Mouse (Mus musculus): ENCODE results near the gene Foxn3. TPM values are rescaled to one million over a fixed set of nuclear protein-coding genes. Genes with fewer than 3 reads are reported as not detected.

Foxn3 gene
- total RNA-seq, 4 experiments from 2014 or later = 57.4 to 62.5 (median 60.3) TPM

GRCm38 (mm10) chr12:99332144-99332807, 231.1 kb downstream of the Foxn3 start:
- no peak for DNase-seq (ENCODE audit: low spot score in 2 of 2)

GRCm38 (mm10) chr12:99331341-99331947, 231.9 kb downstream of the Foxn3 start:
- no peak for DNase-seq (ENCODE audit: low spot score in 2 of 2)

- no peak for DNase-seq (ENCODE audit: low spot score in 2 of 2)
These were observed 232.5 kb downstream of the Foxn3 start for GRCm38 (mm10) chr12:99330822-99331285.

- DNase-seq (ENCODE audit: low spot score in 2 of 2) = no peak
These were observed 233.8 kb downstream of the Foxn3 start for GRCm38 (mm10) chr12:99329301-99330257.

- no peak for DNase-seq (ENCODE audit: low spot score in 2 of 2)
These were observed 237.2 kb downstream of the Foxn3 start for GRCm38 (mm10) chr12:99326157-99326556.

GRCm38 (mm10) chr12:99321633-99322431, 241.6 kb downstream of the Foxn3 start:
- no peak for DNase-seq (ENCODE audit: low spot score in 2 of 2)

- no peak for DNase-seq (ENCODE audit: low spot score in 2 of 2)
These were observed 242.4 kb downstream of the Foxn3 start for GRCm38 (mm10) chr12:99320966-99321496.

- DNase-seq (ENCODE audit: low spot score in 2 of 2) = no peak
These were observed 243.5 kb downstream of the Foxn3 start for GRCm38 (mm10) chr12:99319896-99320295.

GRCm38 (mm10) chr12:99319171-99319570, 244.2 kb downstream of the Foxn3 start:
- no peak for DNase-seq (ENCODE audit: low spot score in 2 of 2)

- no peak for DNase-seq (ENCODE audit: low spot score in 2 of 2)
These were observed 247.5 kb downstream of the Foxn3 start for GRCm38 (mm10) chr12:99315931-99316330.

- DNase-seq (ENCODE audit: low spot score in 2 of 2) = no peak
These were observed 248.6 kb downstream of the Foxn3 start for GRCm38 (mm10) chr12:99314817-99315216.

- DNase-seq (ENCODE audit: low spot score in 2 of 2) = no peak
These were observed 252.1 kb downstream of the Foxn3 start for GRCm38 (mm10) chr12:99311303-99311702.

- DNase-seq (ENCODE audit: low spot score in 2 of 2) = no peak
These were observed 253.4 kb downstream of the Foxn3 start for GRCm38 (mm10) chr12:99309937-99310336.

- DNase-seq (ENCODE audit: low spot score in 2 of 2) = no peak
These were observed 254.8 kb downstream of the Foxn3 start for GRCm38 (mm10) chr12:99308541-99309089.

GRCm38 (mm10) chr12:99306536-99307204, 256.7 kb downstream of the Foxn3 start:
- no peak for DNase-seq (ENCODE audit: low spot score in 2 of 2)

- DNase-seq (ENCODE audit: low spot score in 2 of 2) = no peak
These were observed 257.4 kb downstream of the Foxn3 start for GRCm38 (mm10) chr12:99305784-99306535.

GRCm38 (mm10) chr12:99305324-99305723, 258.1 kb downstream of the Foxn3 start:
- no peak for DNase-seq (ENCODE audit: low spot score in 2 of 2)

GRCm38 (mm10) chr12:99304056-99304455, 259.3 kb downstream of the Foxn3 start:
- DNase-seq (ENCODE audit: low spot score in 2 of 2) = no peak

- DNase-seq (ENCODE audit: low spot score in 2 of 2) = no peak
These were observed 259.8 kb downstream of the Foxn3 start for GRCm38 (mm10) chr12:99303581-99303980.
